Mouse (Mus musculus) forebrain, embryonic 10.5 days (tissue): ENCODE measurements around the gene Aff1. TPM values are rescaled to one million over a fixed set of nuclear protein-coding genes. Genes with fewer than 3 reads are reported as not detected.

Experiments used
- DNase-seq: peaks from one replicate; pipeline ENCODE4 v3.0.0-alpha.2; 2017; ENCODE audit warnings: low spot score; ENCODE audit errors: extremely low spot score
- H3K27ac ChIP-seq: fragments of 300-500 bp; sonication (generic); 2 replicates; pipeline ENCODE4 v1.5.1; 2016; ENCODE audit warnings: mild to moderate bottlenecking
- H3K27me3 ChIP-seq: fragments of 300-500 bp; sonication (generic); 2 replicates; pipeline ENCODE4 v1.6.1; 2016; ENCODE audit warnings: mild to moderate bottlenecking; ENCODE audit not compliant: poor library complexity, severe bottlenecking
- H3K36me3 ChIP-seq: fragments of 300-500 bp; sonication (generic); replicated peaks from 2 replicates; pipeline ENCODE4 v1.6.1; 2016; ENCODE audit warnings: mild to moderate bottlenecking, moderate library complexity
- H3K4me1 ChIP-seq: fragments of 300-500 bp; sonication (generic); 2 replicates; pipeline ENCODE4 v1.6.1; 2016
- H3K4me3 ChIP-seq: fragments of 300-500 bp; sonication (generic); 2 replicates; pipeline ENCODE4 v1.5.1; 2016; ENCODE audit warnings: mild to moderate bottlenecking, moderate library complexity
- H3K9me3 ChIP-seq: fragments of 300-500 bp; sonication (generic); 2 replicates; pipeline ENCODE4 v1.6.1; 2016; ENCODE audit warnings: mild to moderate bottlenecking, moderate library complexity
- WGBS: fragments of 180-500 bp; shearing (Covaris S2); methylation state at CpG from one replicate; pipeline ENCODE4 v1.1.7; 2016; 5-methylcytosine and 5-hydroxymethylcytosine counted together
- polyA plus RNA-seq: library from polyadenylated mRNA; unstranded; fragments of >200 nt; fragmentation: Nextera tagmentation; extraction: Ambion mirVana; gene quantifications from 2 replicates; pipeline ENCODE4 v1.2.1, GENCODE M21; 2016

Gene Aff1
- polyA plus RNA-seq, 1 experiment from 2014 or later: 5.1 TPM

DNA sequence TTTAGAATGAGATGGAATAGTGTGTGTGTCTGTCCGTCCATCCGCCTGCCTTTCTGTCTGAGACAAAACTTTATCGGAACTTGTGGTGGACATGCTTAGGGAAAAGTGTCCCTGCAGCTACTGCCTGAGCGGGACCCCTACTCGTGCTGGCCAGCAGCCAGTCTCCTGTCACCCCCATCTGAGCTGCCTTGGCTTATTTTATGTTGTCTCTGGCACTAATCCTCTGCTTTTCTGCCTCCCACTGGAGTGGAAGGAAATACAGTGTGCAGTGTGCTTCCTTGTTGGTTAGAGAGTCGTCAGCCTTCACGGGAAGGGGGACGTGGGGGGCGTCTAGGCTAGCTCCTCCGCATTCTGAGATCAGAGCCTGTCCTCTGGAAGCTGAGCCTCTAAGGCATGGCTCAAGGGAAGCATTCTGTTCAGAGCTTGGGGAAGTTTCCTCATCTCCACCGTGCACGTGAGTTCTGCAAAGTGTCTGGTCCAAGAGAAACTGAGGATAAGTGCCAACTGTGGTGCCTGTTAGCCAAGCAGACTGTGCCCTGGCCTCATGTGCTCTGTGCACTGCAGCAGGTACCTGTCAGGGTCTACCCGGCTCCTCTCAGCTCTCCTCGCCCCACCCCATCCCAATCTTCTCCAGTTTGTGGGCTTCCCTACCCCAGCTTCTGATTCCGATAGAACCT lies 143.4 kb downstream of the Aff1 start:
- 90% methylated on average over 15 of the region's 15 CpGs for WGBS
- Histone ChIP-seq H3K27me3 (no peaks in the 10 kb centered on the region), H3K4me3 (no peak overlapping the region), H3K9me3 (no peaks in the 10 kb centered on the region), H3K36me3 (peaks cover 18% of the 10 kb centered on the region), H3K4me1 (peaks cover 11% of the 10 kb centered on the region), H3K27ac (no peak overlapping the region)
- no peak for DNase-seq

GRCm38 (mm10) chr5:103836148-103836784 lies 144.1 kb downstream of the Aff1 start:
- Histone ChIP-seq H3K27ac (no peak overlapping the region), H3K27me3 (no peaks in the 10 kb centered on the region)

DNA sequence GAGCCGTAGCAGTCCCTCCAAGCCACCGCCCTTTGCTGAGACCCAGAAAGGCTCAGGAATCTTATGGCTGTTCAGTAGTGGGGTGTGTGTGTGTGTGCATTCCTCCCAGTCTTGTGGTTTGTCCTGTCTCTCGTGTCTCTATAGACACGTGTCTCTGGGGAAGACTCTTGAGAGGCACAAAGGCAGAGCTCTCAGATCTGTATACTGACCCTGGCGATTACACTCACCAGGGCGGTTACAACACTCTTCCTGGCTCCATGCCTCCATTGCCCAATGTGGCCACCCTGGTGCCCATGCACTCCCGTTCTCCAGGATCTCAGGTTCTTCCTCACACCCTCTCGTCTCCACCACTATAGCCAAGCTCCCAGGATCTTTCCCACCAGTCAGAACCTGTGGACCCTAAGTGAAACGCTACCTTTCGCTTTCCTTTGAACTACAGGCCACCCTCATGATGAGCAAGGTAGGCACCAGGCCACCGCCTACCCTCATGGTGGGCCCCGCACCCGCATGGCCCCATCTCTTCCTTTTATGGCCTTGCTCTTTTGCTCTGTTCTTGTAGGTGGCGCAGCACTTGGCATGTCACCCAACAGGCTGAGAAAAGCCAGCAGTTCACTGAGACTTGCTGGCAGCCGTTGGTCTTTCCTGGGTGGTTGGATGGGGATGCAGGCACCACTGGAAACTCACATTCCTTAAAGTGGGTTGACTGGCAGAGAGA lies 146.5 kb downstream of the Aff1 start:
- 89% methylated on average over 15 of the region's 15 CpGs for WGBS
- H3K36me3 ChIP-seq: peaks cover 27% of the 10 kb centered on the region
- peaks cover 11% of the 10 kb centered on the region for H3K4me1 ChIP-seq
- H3K9me3 ChIP-seq: no peaks in the 10 kb centered on the region
- H3K27me3 ChIP-seq: peaks cover 12% of the 10 kb centered on the region
- H3K27ac ChIP-seq: no peak overlapping the region
- no peak for DNase-seq
- no peak overlapping the region for H3K4me3 ChIP-seq

More at GRCm38 (mm10) chr5:103836148-103836784, 144.1 kb downstream of the Aff1 start:
- no peak overlapping the region for H3K4me3 ChIP-seq
- 66% methylated on average over 10 of the region's 11 CpGs for WGBS
- no peak for DNase-seq
- H3K4me1 ChIP-seq: peaks cover 11% of the 10 kb centered on the region
- H3K9me3 ChIP-seq: no peaks in the 10 kb centered on the region
- H3K36me3 ChIP-seq: peaks cover 18% of the 10 kb centered on the region

GRCm38 (mm10) chr5:103839265-103839626 lies 147.1 kb downstream of the Aff1 start:
- H3K9me3 ChIP-seq: no peaks in the 10 kb centered on the region
- peaks cover 21% of the 10 kb centered on the region for H3K36me3 ChIP-seq
- H3K4me1 ChIP-seq: peaks cover 11% of the 10 kb centered on the region
- no peak overlapping the region for H3K27ac ChIP-seq
- WGBS: 78% methylated on average over 3 of the region's 3 CpGs
- peaks cover 17% of the 10 kb centered on the region for H3K27me3 ChIP-seq
- H3K4me3 ChIP-seq: no peak overlapping the region
- DNase-seq: no peak

- H3K4me1 ChIP-seq: peaks cover 25% of the 10 kb centered on the region
- H3K36me3 ChIP-seq: peaks cover 36% of the 10 kb centered on the region
- 55% methylated on average over 1 of the region's 1 CpGs for WGBS
- H3K9me3 ChIP-seq: no peaks in the 10 kb centered on the region
- peaks cover 43% of the 10 kb centered on the region for H3K27me3 ChIP-seq
- no peak overlapping the region for H3K4me3 ChIP-seq
- DNase-seq: peak; percentile 44
- H3K27ac ChIP-seq: no peak overlapping the region
Observed at GRCm38 (mm10) chr5:103843938-103844337, 151.8 kb downstream of the Aff1 start.

- DNase-seq: peak; percentile 68
- H3K9me3 ChIP-seq: no peaks in the 10 kb centered on the region
- H3K4me1 ChIP-seq: peaks cover 25% of the 10 kb centered on the region
- WGBS: 51% methylated on average over 19 of the region's 19 CpGs
- H3K4me3 ChIP-seq: no peak overlapping the region
- H3K27me3 ChIP-seq: peaks cover 52% of the 10 kb centered on the region
- H3K36me3 ChIP-seq: peaks cover 51% of the 10 kb centered on the region
- H3K27ac ChIP-seq: 0 out of 2 replicates have a peak overlapping the region, but pooled peaks have one; percentile 2
Observed at GRCm38 (mm10) chr5:103845418-103846153, 153.4 kb downstream of the Aff1 start.

DNA sequence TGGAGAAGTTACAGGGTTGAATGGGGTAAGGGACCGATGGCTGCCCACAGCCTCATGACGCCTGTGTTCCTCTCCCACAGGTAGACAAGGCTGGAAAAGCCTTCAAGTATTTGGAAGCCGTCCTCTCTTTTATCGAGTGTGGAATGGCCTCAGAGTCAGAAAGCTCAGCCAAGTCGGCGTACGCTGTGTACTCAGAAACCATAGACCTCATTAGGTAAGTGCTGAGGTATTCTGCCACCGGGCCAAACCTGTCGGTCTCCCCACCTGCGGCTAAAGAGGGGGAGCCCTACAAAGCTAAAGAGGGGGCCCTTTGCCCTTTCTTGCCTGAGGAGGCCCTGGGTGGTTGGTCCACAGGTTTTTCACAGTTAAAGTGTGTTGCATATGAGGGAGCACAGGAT lies 154.0 kb downstream of the Aff1 start:
- DNase-seq: no peak

GRCm38 (mm10) chr5:103846609-103847008 lies 154.4 kb downstream of the Aff1 start:
- 53% methylated on average over 5 of the region's 5 CpGs for WGBS
- Histone ChIP-seq H3K27me3 (peaks cover 52% of the 10 kb centered on the region), H3K4me1 (peaks cover 25% of the 10 kb centered on the region), H3K9me3 (no peaks in the 10 kb centered on the region), H3K27ac (no peak overlapping the region), H3K4me3 (no peak overlapping the region), H3K36me3 (peaks cover 61% of the 10 kb centered on the region)
- no peak for DNase-seq

More for the DNA sequence above, 154.0 kb downstream of the Aff1 start:
- 79% methylated on average over 10 of the region's 10 CpGs for WGBS
- H3K4me1 ChIP-seq: peaks cover 25% of the 10 kb centered on the region
- H3K9me3 ChIP-seq: no peaks in the 10 kb centered on the region
- peaks cover 52% of the 10 kb centered on the region for H3K27me3 ChIP-seq
- H3K36me3 ChIP-seq: peaks cover 57% of the 10 kb centered on the region
- H3K4me3 ChIP-seq: no peak overlapping the region
- no peak overlapping the region for H3K27ac ChIP-seq

DNA sequence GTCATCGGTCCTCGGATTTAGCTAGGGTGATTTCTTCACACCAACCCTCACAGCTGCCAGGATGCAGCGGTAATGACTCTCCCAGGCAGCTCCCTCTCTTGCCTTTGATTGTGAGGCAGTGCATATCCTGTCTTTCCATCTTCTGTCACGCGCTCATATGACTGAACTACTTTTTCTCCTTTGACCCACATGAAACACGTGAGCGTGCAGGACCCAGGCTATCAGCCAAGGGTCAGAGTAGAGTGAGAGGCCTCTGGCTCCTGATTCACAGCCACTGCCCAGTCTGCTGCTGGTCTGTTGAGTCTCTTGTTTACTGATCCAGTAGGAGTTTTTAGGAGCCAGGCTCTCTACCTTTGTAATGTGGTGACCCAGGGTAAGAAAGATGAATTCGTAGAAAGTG lies 156.4 kb downstream of the Aff1 start:
- WGBS: 94% methylated on average over 8 of the region's 8 CpGs
- H3K4me1 ChIP-seq: peaks cover 25% of the 10 kb centered on the region
- no peaks in the 10 kb centered on the region for H3K9me3 ChIP-seq
- H3K27me3 ChIP-seq: peaks cover 42% of the 10 kb centered on the region; the same call in 1 of the 2 replicates
- no peak for DNase-seq
- H3K27ac ChIP-seq: no peak overlapping the region
- H3K4me3 ChIP-seq: no peak overlapping the region
- H3K36me3 ChIP-seq: peaks cover 56% of the 10 kb centered on the region

GRCm38 (mm10) chr5:103852756-103853549 lies 160.8 kb downstream of the Aff1 start:
- Histone ChIP-seq H3K4me3 (no peak overlapping the region), H3K27ac (no peak overlapping the region), H3K4me1 (peaks cover 4% of the 10 kb centered on the region; the same call in 1 of the 2 replicates), H3K9me3 (no peaks in the 10 kb centered on the region), H3K27me3 (peaks cover 16% of the 10 kb centered on the region; the same call in 1 of the 2 replicates), H3K36me3 (peaks cover 44% of the 10 kb centered on the region)
- DNase-seq: no peak
- WGBS: 93% methylated on average over 4 of the region's 4 CpGs

GRCm38 (mm10) chr5:103854041-103854806 lies 162.1 kb downstream of the Aff1 start:
- DNase-seq: no peak
- no peaks in the 10 kb centered on the region for H3K9me3 ChIP-seq
- H3K4me1 ChIP-seq: peaks cover 4% of the 10 kb centered on the region; the same call in 1 of the 2 replicates
- no peak overlapping the region for H3K27ac ChIP-seq
- WGBS: 86% methylated on average over 17 of the region's 17 CpGs
- H3K36me3 ChIP-seq: peaks cover 31% of the 10 kb centered on the region
- peaks cover 6% of the 10 kb centered on the region; the same call in 1 of the 2 replicates for H3K27me3 ChIP-seq
- H3K4me3 ChIP-seq: no peak overlapping the region
